Mouse (Mus musculus): Measurements from ENCODE around the gene Nmnat2.

GRCm38 (mm10) chr1:153152594-153152993 lies 197.8 kb downstream of the Nmnat2 start:
- TF ChIP-seq CTCF (IDR thresholded peaks at IDR 0.05; ENCODE audit: control insufficient read depth, insufficient read depth, insufficient replicate concordance, low read depth, low read length) (no peak), POLR2A (IDR thresholded peaks at IDR 0.05; ENCODE audit: control insufficient read depth, low read depth, low read length) (no peak)

Data from testis, adult 2 months (tissue).